Mouse (Mus musculus) cerebellum, adult 9-11 months (tissue): ENCODE data around the gene Gm9913.

Experiments
- DNase-seq: peaks from one replicate; pipeline ENCODE4 v3.0.0; 2022

Gene Gm9913

DNA sequence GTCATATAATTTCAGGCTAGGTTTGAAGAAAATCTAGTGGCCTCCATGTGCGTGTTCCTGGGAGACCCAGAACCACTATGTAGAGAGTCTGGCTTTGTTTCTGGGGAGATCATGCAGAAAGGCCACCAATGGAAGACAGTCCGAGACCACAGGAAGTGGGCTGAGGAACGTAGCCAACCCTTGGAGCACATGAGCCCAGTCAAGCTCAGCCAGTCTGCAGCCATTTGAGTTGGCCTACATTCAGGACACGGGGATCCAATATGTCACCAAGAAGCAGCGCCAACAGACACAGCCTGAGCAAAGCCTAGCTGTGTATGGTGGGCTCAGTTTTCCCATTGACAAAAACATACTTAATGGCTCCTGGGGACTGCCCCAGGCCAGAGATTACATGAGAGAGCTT is 8.2 kb upstream of the Gm9913 start:
- DNase-seq: peak; percentile 8

DNA sequence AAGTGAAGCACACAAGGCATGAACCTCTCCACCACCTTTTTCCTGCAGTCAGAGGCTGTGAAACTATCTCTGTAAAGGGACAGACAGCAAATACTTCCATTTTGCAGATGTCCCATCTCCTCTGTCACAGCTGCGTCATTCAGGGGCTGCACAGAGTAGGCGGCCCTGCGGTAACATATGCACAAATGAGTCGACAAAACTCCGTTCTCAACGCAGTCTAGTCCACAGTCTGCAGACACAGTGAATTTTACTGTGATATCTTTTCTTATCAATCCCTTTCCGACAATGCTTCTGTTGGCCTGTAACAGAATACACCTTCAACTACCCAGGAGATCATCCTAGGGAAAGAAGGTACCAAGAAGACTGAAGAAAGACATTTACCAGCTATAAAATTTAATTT is 6.7 kb upstream of the Gm9913 start:
- DNase-seq: no peak

- DNase-seq: no peak
These were observed 3.4 kb upstream of the Gm9913 start for GRCm38 (mm10) chr2:125501526-125501925.

- DNase-seq: no peak
These were observed 942 bp downstream of the Gm9913 start for GRCm38 (mm10) chr2:125505746-125506315.

- no peak for DNase-seq
These were observed 1.6 kb downstream of the Gm9913 start for GRCm38 (mm10) chr2:125506316-125507054.

DNA sequence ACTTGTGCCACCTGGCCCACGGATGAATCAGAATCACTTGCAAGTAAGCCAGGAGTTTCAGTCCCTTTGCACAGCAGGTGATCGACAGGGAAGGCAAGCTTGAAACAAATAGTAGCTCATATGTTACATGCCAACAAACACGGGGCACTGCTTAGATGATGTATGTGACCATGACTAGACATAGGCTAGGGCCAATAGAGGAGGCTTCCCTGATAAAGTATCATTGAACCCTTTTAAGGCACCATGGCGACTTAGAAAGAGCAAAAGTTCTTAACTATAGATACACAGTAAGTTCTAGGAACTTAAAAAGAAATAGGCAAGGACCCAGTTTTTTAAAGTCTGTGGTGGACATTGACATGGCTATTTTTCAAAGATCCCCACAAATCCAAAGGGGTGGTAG is 3.0 kb downstream of the Gm9913 start, which contains the start of gene Fbn1:
TSS of gene Fbn1 (minus strand) at position 101 of the 400 bp plus-strand sequence.
- DNase-seq: no peak

DNA sequence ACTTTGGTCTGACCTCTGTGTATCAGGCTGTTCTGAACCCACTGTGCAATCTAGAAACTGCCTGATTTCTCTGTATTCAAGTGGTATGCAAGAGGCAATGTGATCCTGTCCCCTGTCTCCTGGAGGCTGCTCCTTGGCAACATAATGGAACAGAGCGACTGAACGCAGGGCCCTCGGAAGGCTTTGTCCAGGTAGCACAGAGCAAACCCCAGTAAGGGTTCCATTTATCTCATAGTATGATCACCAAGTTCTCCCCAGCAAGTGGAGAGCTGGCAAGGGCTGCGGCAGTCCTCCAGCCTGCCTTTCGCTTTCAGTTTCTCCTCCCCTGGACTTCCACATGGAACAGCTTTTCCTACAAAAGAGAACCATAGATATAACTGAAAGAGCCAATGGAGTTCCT is 3.5 kb downstream of the Gm9913 start:
- no peak for DNase-seq

GRCm38 (mm10) chr2:125510752-125511151 is 5.9 kb downstream of the Gm9913 start:
- no peak for DNase-seq

DNA sequence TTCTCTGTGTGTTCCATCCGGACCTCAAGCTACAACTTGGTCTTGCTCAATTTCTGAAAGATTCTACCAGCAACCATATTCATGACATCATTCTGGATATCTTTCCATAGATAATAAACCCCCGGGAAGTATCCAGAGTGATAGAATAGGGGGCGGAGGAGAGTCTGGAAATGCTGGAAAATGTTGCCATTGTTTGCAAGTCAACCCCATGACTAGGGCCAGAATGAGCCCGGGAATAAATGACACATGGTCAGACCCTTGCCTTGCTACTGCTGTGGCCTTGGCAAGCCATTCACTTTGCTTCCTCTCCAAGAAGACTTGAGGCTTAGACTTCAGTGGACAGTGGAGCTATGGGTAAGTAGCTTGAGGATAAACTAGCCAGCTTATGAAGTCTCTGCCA is 7.0 kb downstream of the Gm9913 start:
- no peak for DNase-seq

GRCm38 (mm10) chr2:125512544-125512943 is 7.7 kb downstream of the Gm9913 start:
- DNase-seq: no peak

GRCm38 (mm10) chr2:125514391-125514790 is 9.5 kb downstream of the Gm9913 start:
- no peak for DNase-seq

DNA sequence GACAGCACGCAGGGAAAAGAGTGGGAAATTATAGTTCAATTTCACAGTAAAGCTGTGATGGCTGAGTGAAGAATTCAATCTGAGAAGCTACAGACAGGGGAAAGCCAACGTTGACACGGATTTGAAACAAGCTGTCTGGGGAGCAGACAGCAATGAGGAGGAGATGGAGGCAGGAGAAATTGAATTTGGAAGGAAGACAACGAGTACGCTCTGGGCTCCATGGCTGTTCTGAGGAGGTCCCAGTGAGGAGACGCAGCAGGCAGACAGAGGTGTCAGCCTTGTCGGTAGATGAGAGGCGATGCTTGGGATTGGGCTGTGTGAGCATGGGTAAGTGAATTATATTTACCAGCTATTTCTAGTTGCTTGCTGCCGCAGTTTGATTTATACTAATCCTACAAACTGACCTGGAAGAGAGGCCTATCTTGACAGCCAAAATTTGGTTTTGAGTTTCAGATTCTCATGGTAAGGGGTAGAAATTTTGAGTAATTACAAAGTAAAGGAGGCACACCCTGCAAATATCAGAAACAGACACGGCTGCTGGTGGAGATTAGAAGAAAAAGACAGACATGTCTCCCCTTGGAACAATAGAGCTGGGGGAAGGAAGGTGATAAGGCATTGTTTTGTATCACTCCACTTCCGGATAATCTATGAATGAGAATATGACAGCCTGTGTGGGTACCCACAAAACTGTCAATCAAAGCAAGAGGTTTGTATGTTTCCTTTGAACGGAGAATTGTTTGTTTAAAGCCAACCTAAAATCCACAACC is 10.6 kb downstream of the Gm9913 start:
- DNase-seq: no peak

DNA sequence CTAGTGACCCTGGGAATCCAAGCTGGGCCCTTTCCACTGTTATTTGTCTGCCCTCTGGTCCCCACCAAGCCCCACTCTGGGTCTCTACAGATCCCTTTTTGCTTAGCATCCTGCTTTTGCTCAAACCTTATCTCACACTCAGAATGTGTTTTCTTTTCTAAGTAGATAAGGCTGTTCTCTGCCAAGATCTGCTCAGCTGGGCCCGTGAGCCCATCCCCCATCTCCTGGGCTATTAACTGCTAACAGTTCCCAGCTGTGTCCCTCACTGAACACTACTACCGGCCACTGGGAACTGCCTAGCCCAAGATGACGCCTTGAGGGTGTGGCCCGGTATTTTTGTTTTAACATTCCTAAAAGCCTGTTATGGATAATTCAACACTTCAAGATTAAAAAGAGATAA is 11.7 kb downstream of the Gm9913 start:
- DNase-seq: no peak

- DNase-seq: no peak
These were observed 20.6 kb downstream of the Gm9913 start for GRCm38 (mm10) chr2:125525484-125525883.

GRCm38 (mm10) chr2:125526566-125526965 is 21.7 kb downstream of the Gm9913 start:
- DNase-seq: no peak

DNA sequence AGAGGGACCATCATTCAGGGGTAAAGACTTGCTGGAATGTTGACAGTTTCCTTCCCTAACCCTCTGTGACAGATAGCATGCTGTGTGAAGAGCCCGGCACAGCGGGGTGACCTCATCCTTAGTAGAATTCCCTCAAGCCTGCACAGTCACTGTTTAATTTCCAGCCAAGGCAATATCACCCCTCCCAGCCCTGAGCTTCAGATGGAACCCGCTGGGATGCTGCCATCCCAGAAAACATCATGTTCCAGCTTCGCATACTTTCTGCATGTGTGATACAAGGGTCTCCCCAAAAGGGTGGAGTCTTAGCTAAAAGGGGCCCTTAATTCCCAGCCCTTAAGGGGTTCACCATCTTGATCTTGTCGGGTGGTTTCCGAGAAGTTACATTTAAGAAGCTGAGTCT is 25.8 kb downstream of the Gm9913 start:
- DNase-seq: no peak

DNA sequence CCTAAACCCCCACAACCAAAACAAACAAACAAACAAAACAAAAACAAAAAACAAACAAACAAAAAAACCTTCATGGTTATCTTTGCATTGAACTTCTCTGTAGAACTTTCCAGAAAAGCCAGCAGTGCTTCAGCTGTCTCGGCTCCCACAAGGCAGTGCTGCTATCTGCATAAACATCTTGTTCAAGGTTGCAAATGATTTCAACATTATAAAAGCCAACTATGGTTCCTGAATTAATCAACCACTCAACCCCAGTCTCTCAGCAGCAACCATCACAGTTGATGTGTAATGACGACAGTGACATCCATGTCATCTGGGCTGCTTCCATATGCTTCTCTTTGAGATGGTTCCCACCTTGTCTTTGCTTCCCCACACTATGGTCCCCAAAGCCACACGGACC is 34.8 kb downstream of the Gm9913 start:
- no peak for DNase-seq

DNA sequence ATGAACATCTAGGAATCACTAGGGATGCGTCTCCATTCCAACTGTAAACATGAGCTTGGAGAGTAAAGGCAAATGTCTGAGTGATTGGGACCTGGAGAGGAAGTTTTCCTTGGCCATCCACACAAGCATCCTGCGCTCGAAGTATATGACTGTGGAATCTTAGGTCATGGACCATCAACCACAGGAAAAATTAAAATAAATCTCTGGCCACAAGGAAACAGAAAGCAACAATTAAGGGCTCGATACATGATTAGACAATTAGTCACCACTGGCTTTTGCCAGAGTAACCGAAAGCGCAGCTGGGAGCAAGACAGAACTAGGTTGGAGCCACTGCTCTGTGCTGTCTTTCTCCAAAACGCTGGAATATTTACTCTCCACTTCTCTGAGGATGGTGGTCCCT is 35.7 kb downstream of the Gm9913 start:
- DNase-seq: no peak

- no peak for DNase-seq
These were observed 36.6 kb downstream of the Gm9913 start for GRCm38 (mm10) chr2:125541451-125541850.

DNA sequence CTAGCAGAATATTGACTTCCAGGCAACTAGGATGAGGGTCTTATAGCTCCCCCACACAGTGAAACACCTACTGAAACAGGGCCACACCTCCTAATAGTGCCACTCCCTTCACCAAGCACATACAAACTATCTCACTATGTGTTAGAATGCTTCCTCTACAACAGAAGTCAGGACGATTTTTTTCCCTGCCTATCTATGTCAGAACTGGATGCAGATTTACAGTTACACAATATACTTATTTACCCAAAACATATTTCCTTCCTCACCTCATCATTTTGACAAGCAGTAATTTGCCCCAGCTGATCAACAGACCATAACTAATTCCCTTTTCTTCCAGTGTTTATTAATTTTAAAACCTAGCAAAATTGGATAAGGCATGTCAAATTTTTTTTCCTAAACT is 38.8 kb downstream of the Gm9913 start:
- no peak for DNase-seq

GRCm38 (mm10) chr2:125544986-125545385 is 40.1 kb downstream of the Gm9913 start:
- DNase-seq: no peak

- DNase-seq: no peak
These were observed 44.1 kb downstream of the Gm9913 start for GRCm38 (mm10) chr2:125548806-125549578.

GRCm38 (mm10) chr2:125555830-125556229 is 50.9 kb downstream of the Gm9913 start:
- no peak for DNase-seq
